Mouse (Mus musculus): Measurements from ENCODE around the gene Rab10. TPM values are rescaled to one million over a fixed set of nuclear protein-coding genes. Genes with fewer than 3 reads are reported as not detected.

Rab10 gene
- polyA plus RNA-seq, 1 experiment from 2014 or later = 151 TPM

GRCm38 (mm10) chr12:3344155-3344554 is 34.4 kb upstream of the Rab10 start:
- 91% methylated on average over 2 of the region's 2 CpGs for WGBS
- H3K27me3 ChIP-seq (ENCODE audit: control insufficient read depth, insufficient read depth, low read depth, low read length) = no peaks in the 10 kb centered on the region
- no peak overlapping the region for H3K27ac ChIP-seq (ENCODE audit: low read length)
- H3K9ac ChIP-seq (ENCODE audit: low read depth, low read length) = no peak overlapping the region
- ATAC-seq = no peak
- H3K4me3 ChIP-seq (ENCODE audit: low read depth, low read length) = no peak overlapping the region
- H3K36me3 ChIP-seq (ENCODE audit: control insufficient read depth, insufficient read depth, low read length) = no peaks in the 10 kb centered on the region
- H3K4me2 ChIP-seq (ENCODE audit: low read length) = no peak overlapping the region
- no peaks in the 10 kb centered on the region for H3K9me3 ChIP-seq (replicated peaks; ENCODE audit: control insufficient read depth, low read length, poor library complexity, severe bottlenecking)
- no peaks in the 10 kb centered on the region for H3K4me1 ChIP-seq (ENCODE audit: control insufficient read depth, insufficient read depth, low read length)

DNA sequence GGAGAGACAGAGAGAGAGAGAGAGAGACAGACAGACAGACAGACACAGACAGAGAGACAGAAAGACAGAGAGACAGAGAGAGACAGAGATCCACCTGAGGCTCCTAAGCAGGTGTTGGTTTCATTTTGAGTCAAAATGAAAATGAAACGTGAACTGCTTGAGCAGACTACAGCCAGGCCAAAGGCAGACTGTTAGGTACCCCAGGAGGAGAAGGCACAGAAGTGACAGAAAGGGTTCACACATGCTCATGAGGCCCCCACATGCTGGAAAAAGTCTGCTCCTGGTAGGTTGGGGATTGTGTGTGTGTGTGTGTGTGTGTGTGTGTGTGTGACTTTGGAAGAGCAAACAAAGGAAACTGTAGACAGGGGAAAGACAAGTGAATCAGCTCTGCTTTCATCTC is 29.2 kb upstream of the Rab10 start:
- Histone ChIP-seq H3K4me2 (ENCODE audit: low read length) (no peak overlapping the region), H3K36me3 (ENCODE audit: control insufficient read depth, insufficient read depth, low read length) (no peaks in the 10 kb centered on the region), H3K9ac (ENCODE audit: low read depth, low read length) (no peak overlapping the region), H3K9me3 (replicated peaks; ENCODE audit: control insufficient read depth, low read length, poor library complexity, severe bottlenecking) (no peaks in the 10 kb centered on the region), H3K27ac (ENCODE audit: low read length) (no peak overlapping the region), H3K27me3 (ENCODE audit: control insufficient read depth, insufficient read depth, low read depth, low read length) (no peaks in the 10 kb centered on the region), H3K4me1 (ENCODE audit: control insufficient read depth, insufficient read depth, low read length) (no peaks in the 10 kb centered on the region), H3K4me3 (ENCODE audit: low read depth, low read length) (no peak overlapping the region)
- no peak for ATAC-seq
- 58% methylated on average over 1 of the region's 1 CpGs for WGBS

GRCm38 (mm10) chr12:3329677-3330076 is 19.9 kb upstream of the Rab10 start:
- no peaks in the 10 kb centered on the region for H3K9me3 ChIP-seq (replicated peaks; ENCODE audit: control insufficient read depth, low read length, poor library complexity, severe bottlenecking)
- H3K4me1 ChIP-seq (ENCODE audit: control insufficient read depth, insufficient read depth, low read length) = no peaks in the 10 kb centered on the region
- WGBS = 85% methylated on average over 4 of the region's 4 CpGs

GRCm38 (mm10) chr12:3325232-3325631 is 15.5 kb upstream of the Rab10 start:
- Histone ChIP-seq H3K27me3 (ENCODE audit: control insufficient read depth, insufficient read depth, low read depth, low read length) (no peaks in the 10 kb centered on the region), H3K9ac (ENCODE audit: low read depth, low read length) (no peak overlapping the region), H3K4me3 (ENCODE audit: low read depth, low read length) (no peak overlapping the region), H3K4me1 (ENCODE audit: control insufficient read depth, insufficient read depth, low read length) (no peaks in the 10 kb centered on the region), H3K4me2 (ENCODE audit: low read length) (no peak overlapping the region), H3K27ac (ENCODE audit: low read length) (no peak overlapping the region), H3K9me3 (replicated peaks; ENCODE audit: control insufficient read depth, low read length, poor library complexity, severe bottlenecking) (no peaks in the 10 kb centered on the region), H3K36me3 (ENCODE audit: control insufficient read depth, insufficient read depth, low read length) (no peaks in the 10 kb centered on the region)
- ATAC-seq = no peak
- 85% methylated on average over 2 of the region's 2 CpGs for WGBS

More at GRCm38 (mm10) chr12:3329677-3330076, 19.9 kb upstream of the Rab10 start:
- no peak overlapping the region for H3K9ac ChIP-seq (ENCODE audit: low read depth, low read length)
- H3K36me3 ChIP-seq (ENCODE audit: control insufficient read depth, insufficient read depth, low read length) = no peaks in the 10 kb centered on the region
- H3K27me3 ChIP-seq (ENCODE audit: control insufficient read depth, insufficient read depth, low read depth, low read length) = no peaks in the 10 kb centered on the region
- no peak for ATAC-seq
- no peak overlapping the region for H3K4me2 ChIP-seq (ENCODE audit: low read length)
- no peak overlapping the region for H3K27ac ChIP-seq (ENCODE audit: low read length)
- H3K4me3 ChIP-seq (ENCODE audit: low read depth, low read length) = no peak overlapping the region

GRCm38 (mm10) chr12:3323241-3323640 is 13.5 kb upstream of the Rab10 start:
- H3K4me2 ChIP-seq (ENCODE audit: low read length) = no peak overlapping the region
- WGBS = 85% methylated on average over 6 of the region's 6 CpGs
- no peak overlapping the region for H3K9ac ChIP-seq (ENCODE audit: low read depth, low read length)
- H3K4me1 ChIP-seq (ENCODE audit: control insufficient read depth, insufficient read depth, low read length) = no peaks in the 10 kb centered on the region
- no peaks in the 10 kb centered on the region for H3K27me3 ChIP-seq (ENCODE audit: control insufficient read depth, insufficient read depth, low read depth, low read length)
- ATAC-seq = no peak
- no peaks in the 10 kb centered on the region for H3K36me3 ChIP-seq (ENCODE audit: control insufficient read depth, insufficient read depth, low read length)
- H3K9me3 ChIP-seq (replicated peaks; ENCODE audit: control insufficient read depth, low read length, poor library complexity, severe bottlenecking) = no peaks in the 10 kb centered on the region
- H3K4me3 ChIP-seq (ENCODE audit: low read depth, low read length) = no peak overlapping the region
- H3K27ac ChIP-seq (ENCODE audit: low read length) = no peak overlapping the region

- no peak overlapping the region for H3K27ac ChIP-seq (ENCODE audit: low read length)
- H3K4me2 ChIP-seq (ENCODE audit: low read length) = no peak overlapping the region
- no peaks in the 10 kb centered on the region for H3K9me3 ChIP-seq (replicated peaks; ENCODE audit: control insufficient read depth, low read length, poor library complexity, severe bottlenecking)
- H3K4me1 ChIP-seq (ENCODE audit: control insufficient read depth, insufficient read depth, low read length) = no peaks in the 10 kb centered on the region
- ATAC-seq = no peak
- no peaks in the 10 kb centered on the region for H3K27me3 ChIP-seq (ENCODE audit: control insufficient read depth, insufficient read depth, low read depth, low read length)
- no peak overlapping the region for H3K4me3 ChIP-seq (ENCODE audit: low read depth, low read length)
- WGBS = 79% methylated on average over 4 of the region's 4 CpGs
- no peaks in the 10 kb centered on the region for H3K36me3 ChIP-seq (ENCODE audit: control insufficient read depth, insufficient read depth, low read length)
- H3K9ac ChIP-seq (ENCODE audit: low read depth, low read length) = no peak overlapping the region
Measured at GRCm38 (mm10) chr12:3319377-3319776, 9.6 kb upstream of the Rab10 start.

- ATAC-seq = no peak
- no peaks in the 10 kb centered on the region for H3K4me1 ChIP-seq (ENCODE audit: control insufficient read depth, insufficient read depth, low read length)
- H3K4me3 ChIP-seq (ENCODE audit: low read depth, low read length) = no peak overlapping the region
- no peaks in the 10 kb centered on the region for H3K9me3 ChIP-seq (replicated peaks; ENCODE audit: control insufficient read depth, low read length, poor library complexity, severe bottlenecking)
- H3K27ac ChIP-seq (ENCODE audit: low read length) = no peak overlapping the region
- H3K36me3 ChIP-seq (ENCODE audit: control insufficient read depth, insufficient read depth, low read length) = no peaks in the 10 kb centered on the region
- H3K9ac ChIP-seq (ENCODE audit: low read depth, low read length) = no peak overlapping the region
- H3K27me3 ChIP-seq (ENCODE audit: control insufficient read depth, insufficient read depth, low read depth, low read length) = no peaks in the 10 kb centered on the region
- no peak overlapping the region for H3K4me2 ChIP-seq (ENCODE audit: low read length)
- 75% methylated on average over 3 of the region's 3 CpGs for WGBS
Measured at GRCm38 (mm10) chr12:3316937-3317336, 7.2 kb upstream of the Rab10 start.

DNA sequence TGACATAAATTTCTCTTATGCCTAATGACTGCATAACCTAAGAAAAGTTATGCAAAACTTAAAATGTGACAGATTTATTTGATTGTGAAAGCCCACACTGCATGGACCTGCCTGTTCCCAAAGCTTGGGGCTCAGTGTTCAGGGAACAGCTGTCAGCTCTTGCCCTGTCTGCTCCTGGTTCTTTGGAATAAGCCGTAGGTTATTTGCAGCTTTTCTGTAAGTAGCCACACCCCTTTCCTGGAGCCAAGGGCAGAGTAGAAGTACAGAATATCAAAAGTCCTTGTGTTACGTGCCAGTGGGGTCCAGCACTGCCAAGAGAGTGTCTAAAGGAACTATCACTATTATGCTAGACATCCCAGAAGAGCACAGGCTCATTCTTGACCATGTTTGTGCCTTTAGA is 6.3 kb upstream of the Rab10 start:
- no peak overlapping the region for H3K27ac ChIP-seq (ENCODE audit: low read length)
- H3K4me2 ChIP-seq (ENCODE audit: low read length) = no peak overlapping the region
- ATAC-seq = no peak
- no peaks in the 10 kb centered on the region for H3K27me3 ChIP-seq (ENCODE audit: control insufficient read depth, insufficient read depth, low read depth, low read length)
- 58% methylated on average over 2 of the region's 2 CpGs for WGBS
- no peaks in the 10 kb centered on the region for H3K36me3 ChIP-seq (ENCODE audit: control insufficient read depth, insufficient read depth, low read length)
- no peak overlapping the region for H3K9ac ChIP-seq (ENCODE audit: low read depth, low read length)
- no peak overlapping the region for H3K4me3 ChIP-seq (ENCODE audit: low read depth, low read length)
- 0 out of 2 replicates have a peak, but pooled peaks cover under 1% of the 10 kb centered on the region for H3K4me1 ChIP-seq (ENCODE audit: control insufficient read depth, insufficient read depth, low read length)
- H3K9me3 ChIP-seq (replicated peaks; ENCODE audit: control insufficient read depth, low read length, poor library complexity, severe bottlenecking) = no peaks in the 10 kb centered on the region

DNA sequence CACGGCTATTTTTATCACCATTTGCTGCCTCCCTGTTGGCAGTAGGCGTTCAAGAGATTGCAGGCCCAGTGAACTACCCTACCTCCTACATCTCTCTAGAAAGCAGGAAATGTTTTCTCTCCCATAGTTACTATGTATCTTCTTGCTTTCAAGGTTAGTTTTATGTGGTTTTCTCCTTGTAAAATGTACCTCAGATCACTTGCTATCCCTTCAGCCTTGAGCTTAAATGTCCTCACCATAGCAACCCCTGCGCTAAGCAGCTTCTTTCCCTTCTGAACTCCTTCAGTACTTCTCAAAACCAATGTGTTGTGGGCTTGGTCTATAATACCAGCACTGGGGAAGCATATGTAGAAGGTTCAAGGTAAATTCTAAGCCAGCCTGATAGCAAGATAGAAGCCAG is 3.1 kb upstream of the Rab10 start:
- ATAC-seq = no peak

DNA sequence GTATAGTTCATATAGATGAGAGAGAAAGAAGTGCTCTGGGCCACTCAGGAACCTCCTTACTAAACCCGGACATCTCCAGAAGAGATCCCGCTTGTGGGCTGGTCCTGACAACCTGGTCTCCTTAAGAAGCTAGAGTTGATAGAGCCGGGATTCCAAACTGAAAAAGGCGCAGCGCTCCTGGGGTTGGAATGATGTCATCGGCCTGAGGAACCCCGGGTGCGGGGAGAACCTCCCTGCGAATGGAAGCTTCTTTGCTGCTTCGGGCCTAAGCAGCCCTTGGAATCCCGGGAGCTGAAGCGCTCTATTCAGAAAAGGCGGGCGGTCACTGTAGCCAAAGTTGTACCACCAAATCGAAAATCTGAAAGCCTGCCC is 538 bp upstream of the Rab10 start:
- peak overlapping the region; percentile 74 for H3K4me3 ChIP-seq (ENCODE audit: low read depth, low read length)

More for the DNA sequence above, 3.1 kb upstream of the Rab10 start:
- Histone ChIP-seq H3K9ac (ENCODE audit: low read depth, low read length) (no peak overlapping the region), H3K36me3 (ENCODE audit: control insufficient read depth, insufficient read depth, low read length) (no peaks in the 10 kb centered on the region), H3K9me3 (replicated peaks; ENCODE audit: control insufficient read depth, low read length, poor library complexity, severe bottlenecking) (no peaks in the 10 kb centered on the region), H3K27ac (ENCODE audit: low read length) (no peak overlapping the region), H3K4me2 (ENCODE audit: low read length) (no peak overlapping the region), H3K4me1 (ENCODE audit: control insufficient read depth, insufficient read depth, low read length) (peaks cover 8% of the 10 kb centered on the region), H3K4me3 (ENCODE audit: low read depth, low read length) (no peak overlapping the region), H3K27me3 (ENCODE audit: control insufficient read depth, insufficient read depth, low read depth, low read length) (no peaks in the 10 kb centered on the region)
- 80% methylated on average over 3 of the region's 3 CpGs for WGBS

More for the DNA sequence above, 538 bp upstream of the Rab10 start:
- Histone ChIP-seq H3K4me2 (ENCODE audit: low read length) (peak overlapping the region; percentile 74), H3K9me3 (replicated peaks; ENCODE audit: control insufficient read depth, low read length, poor library complexity, severe bottlenecking) (no peaks in the 10 kb centered on the region), H3K9ac (ENCODE audit: low read depth, low read length) (peak overlapping the region; percentile 73), H3K4me1 (ENCODE audit: control insufficient read depth, insufficient read depth, low read length) (peaks cover 24% of the 10 kb centered on the region), H3K36me3 (ENCODE audit: control insufficient read depth, insufficient read depth, low read length) (no peaks in the 10 kb centered on the region), H3K27me3 (ENCODE audit: control insufficient read depth, insufficient read depth, low read depth, low read length) (no peaks in the 10 kb centered on the region), H3K27ac (ENCODE audit: low read length) (peak overlapping the region; percentile 79)
- no peak for ATAC-seq
- WGBS = 3% methylated on average over 15 of the region's 15 CpGs

Data from midbrain, embryonic 16.5 days (tissue).